Mouse (Mus musculus) ZHBTc4 (cell line): Measurements from ENCODE around the gene Capn12.

Source experiments
- DNase-seq: peaks from one replicate; pipeline ENCODE4 v3.0.0-alpha.2; 2011; ENCODE audit warnings: low read depth, low spot score

Gene Capn12

DNA sequence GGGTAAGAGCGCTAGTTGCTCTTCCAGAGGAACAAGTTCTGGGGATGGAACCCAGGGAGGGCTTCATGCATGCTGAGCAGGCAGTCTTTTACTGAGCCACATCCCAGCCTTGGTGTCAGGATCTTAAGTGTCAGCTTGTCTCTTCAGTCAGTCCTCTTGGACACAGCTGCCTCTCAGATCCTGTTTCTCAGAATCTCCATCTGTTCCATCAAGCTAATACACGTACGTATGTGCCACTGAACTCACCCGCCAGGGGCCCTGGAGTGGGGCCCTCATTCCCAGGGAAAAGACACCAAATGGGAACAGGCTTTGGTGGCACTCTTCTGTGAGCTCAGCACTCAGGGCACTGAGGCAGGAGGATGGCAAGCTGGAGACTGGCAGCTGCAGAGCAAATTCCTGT is 3.4 kb upstream of the Capn12 start:
- no peak for DNase-seq

DNA sequence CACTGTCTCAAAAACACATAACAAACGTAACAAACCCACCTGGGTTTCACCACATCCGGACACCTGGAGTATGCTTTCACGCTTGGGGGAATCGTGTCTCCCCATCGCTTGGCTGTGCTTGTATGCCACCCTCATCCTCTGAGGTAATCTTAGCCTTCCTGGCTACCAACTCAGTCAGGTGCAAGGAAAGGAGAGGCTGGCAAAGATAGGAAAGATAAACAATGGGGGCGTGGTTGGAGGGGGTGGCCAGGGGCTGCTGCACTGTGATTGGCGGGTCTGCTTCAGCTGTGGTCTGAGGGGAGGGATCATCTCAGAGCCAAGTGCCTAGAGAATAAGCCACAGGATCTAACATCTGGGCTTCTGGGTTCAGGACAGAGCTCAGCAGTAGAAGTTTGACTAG is 1.6 kb upstream of the Capn12 start:
- DNase-seq, result peak; percentile 79

DNA sequence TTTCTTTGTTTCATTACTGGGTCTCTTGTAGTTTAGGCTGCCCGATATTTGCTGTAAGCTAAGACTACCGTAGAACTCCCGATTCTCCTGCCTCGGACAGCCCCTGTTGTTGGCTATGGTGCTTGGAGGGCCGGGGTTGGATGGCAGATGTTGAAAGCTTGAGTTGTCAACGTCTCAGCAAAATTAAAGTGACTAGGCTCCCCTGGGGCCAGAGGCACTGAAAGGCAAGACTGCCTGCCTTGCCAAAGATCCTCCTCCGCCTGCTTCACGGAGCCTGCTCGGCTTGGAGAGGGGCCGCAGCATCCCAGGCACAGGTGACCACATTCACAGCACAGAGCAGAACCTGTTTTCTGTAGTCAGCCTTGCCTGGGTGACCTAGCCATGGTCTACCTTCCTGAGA is 668 bp upstream of the Capn12 start:
- DNase-seq, result no peak

DNA sequence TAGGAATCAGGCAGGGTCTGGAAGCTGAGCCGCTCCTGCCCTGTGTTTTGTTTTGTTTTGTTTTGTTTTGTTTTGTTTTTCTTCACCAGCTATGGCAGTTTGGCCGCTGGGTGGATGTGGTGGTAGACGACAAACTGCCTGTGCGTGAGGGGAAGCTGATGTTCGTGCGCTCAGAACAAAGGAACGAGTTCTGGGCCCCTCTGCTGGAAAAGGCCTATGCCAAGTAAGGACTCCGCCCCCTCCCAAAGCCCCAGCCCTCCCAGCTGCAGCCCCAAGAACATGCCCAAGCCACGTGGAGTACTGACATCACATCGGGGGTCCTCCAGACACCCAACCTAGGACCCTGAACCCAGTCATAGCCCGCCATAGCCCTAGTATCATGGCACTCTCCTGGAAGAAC is 1.8 kb downstream of the Capn12 start:
- DNase-seq, result peak; percentile 29

DNA sequence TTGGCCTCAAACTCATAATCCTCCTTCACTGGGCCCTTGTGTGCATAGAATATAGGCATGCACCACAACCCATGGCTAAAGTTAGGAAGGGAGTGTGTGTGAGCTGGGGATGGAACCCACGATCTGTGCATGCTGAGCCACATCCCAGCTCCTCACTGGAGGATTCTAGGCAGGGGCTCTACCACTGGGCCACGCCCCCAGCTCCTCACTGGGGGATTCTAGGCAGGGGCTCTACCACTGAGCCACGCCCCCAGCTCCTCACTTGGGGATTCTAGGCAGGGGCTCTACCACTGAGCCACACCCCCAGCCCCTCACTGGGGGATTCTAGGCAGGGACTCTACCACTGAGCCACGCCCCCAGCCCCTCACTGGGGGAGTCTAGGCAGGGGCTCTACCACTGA is 2.5 kb downstream of the Capn12 start:
- peak; percentile 64 for DNase-seq

DNA sequence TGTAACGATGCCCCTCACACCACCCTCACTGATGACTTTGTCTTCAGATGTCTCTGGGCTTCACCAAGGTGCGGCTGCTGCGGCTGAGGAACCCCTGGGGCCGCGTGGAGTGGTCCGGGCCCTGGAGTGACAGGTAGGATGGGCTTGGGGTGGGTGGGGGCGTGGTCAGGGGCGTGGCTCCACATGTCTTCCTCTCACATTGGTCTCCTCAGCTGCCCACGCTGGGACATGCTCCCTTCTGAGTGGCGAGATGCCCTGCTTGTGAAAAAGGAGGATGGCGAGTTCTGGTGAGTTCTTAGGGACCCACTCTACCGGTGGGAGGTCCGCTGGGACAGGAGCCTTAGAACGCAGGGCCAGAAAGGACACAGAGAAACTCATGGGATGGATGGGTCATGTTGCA is 5.3 kb downstream of the Capn12 start:
- peak; percentile 73 for DNase-seq

DNA sequence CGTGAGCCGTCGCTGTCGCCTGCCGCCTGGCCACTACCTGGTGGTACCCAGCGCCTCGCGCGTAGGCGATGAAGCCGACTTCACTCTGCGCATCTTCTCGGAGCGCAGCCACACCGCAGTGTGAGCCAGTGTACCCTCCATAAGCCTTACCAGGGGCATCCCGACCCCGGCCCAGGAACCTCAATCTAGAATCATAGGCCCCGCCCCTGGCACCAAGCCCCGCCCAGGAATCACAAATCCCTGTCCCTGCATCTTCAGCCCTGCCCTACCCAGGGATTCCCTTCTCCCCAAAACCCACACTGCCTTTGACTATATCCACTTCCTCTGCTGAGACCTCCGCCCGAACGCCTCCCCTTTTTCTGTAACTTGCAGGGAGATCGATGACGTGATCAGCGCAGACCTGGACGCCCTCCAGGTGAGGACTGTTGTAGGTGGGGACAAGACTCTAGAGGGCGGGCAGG is 7.5 kb downstream of the Capn12 start:
- peak; percentile 48 for DNase-seq

DNA sequence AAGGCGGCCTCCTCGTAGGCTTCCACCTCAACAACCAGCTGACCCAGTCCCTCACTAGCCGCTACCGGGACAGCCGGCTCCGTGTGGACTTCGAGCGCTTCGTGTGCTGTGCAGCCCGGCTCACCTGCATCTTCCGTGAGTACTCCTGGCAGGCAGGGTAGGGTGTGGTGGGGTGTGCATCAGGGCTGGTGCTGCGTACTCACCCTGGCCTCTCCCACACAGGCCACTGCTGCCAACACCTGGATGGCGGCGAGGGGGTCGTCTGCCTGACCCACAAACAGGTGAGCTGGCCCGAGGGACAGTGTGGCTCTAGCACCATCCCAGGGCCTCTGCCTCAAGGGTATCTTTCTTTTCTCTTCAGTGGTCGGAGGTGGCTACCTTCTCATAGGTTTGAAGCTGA is 11.4 kb downstream of the Capn12 start:
- DNase-seq, result no peak

DNA sequence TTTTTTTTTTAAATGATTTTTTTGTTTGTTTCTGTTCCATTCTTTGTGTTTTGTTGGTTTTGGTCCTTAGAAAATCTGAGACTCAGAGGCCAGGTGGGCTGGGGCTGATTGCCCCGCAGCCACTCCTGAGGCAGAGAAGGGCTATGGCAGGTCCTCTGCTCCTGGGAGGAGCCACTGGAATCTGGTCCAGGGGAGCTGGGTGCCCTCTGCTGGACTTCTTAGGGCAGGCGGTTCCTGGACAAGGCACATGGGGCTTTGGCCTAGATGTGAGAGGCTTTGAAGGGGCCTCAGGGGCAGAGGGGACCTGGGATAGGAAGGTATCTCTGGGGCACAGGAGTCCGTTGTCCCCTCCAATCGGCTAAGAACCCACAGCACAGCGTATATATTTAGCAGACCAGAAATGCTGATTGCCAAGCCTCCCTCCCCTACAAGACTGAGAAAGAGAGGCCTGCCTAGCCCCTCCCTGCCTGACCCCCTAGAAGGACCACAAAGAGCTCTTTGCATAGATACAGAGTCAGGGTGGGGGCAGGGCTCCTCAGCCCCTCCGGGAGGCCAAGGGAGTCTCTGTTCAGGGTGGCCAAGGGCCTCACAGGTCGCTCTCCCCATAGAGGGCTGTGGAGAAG is 12.5 kb downstream of the Capn12 start:
- no peak for DNase-seq

DNA sequence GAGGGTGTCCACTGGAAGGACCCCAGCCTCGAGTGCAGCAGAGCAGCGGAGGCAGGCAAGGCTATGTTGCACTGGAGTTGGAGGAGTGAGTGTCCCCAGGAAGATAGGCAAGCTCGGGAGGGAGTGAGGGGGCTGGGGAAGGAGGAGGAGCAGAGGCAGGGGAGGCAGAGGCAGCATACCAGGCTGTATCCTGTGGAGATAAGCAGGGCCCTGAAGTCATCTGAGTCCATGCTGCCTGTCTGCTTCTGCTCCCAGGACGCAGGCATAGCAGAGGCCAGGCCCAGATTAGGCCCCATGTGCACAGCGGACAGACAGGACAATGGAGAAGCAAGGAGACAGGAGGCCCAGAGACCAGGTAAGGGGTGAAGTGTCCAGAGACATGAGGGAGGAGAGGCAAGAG is 13.7 kb downstream of the Capn12 start:
- DNase-seq, result no peak

DNA sequence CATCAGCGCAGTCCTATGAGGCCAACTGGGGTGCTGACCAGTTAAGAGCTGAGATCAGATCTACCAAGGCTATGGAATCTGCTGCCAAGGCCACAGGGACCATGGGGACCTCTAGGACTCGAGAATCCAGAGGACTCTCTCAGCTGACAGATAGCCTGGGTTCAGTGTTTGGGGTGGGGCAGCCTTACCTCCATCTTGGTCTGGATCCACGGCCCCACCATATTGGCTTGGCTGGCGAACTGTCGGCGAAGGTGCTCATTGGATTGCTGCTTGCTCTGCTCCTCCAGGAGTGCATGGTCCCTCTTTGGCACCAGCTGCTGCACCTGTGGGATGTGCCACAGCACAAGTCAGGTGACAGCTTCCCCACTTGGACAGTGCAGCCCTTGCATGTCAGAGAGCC is 16.4 kb downstream of the Capn12 start:
- no peak for DNase-seq

DNA sequence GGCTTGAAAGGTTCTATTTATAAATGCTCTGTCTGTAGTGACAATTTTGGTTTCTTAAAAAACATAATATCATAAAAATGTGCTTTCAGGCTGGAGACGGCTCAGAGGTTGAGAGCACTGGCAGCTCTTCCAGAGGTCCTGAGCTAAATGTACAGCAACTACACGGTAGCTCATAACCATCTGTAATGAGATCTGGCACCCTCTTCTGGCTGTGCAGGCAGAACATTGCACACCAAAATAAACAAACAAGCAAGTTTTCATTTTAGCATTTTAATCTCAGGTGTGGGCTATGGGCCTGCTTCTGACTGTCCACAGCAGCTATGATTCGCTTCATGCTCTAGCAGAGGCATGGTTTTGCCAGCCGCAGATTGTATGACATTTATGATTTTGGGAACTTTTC is 18.8 kb downstream of the Capn12 start:
- no peak for DNase-seq

DNA sequence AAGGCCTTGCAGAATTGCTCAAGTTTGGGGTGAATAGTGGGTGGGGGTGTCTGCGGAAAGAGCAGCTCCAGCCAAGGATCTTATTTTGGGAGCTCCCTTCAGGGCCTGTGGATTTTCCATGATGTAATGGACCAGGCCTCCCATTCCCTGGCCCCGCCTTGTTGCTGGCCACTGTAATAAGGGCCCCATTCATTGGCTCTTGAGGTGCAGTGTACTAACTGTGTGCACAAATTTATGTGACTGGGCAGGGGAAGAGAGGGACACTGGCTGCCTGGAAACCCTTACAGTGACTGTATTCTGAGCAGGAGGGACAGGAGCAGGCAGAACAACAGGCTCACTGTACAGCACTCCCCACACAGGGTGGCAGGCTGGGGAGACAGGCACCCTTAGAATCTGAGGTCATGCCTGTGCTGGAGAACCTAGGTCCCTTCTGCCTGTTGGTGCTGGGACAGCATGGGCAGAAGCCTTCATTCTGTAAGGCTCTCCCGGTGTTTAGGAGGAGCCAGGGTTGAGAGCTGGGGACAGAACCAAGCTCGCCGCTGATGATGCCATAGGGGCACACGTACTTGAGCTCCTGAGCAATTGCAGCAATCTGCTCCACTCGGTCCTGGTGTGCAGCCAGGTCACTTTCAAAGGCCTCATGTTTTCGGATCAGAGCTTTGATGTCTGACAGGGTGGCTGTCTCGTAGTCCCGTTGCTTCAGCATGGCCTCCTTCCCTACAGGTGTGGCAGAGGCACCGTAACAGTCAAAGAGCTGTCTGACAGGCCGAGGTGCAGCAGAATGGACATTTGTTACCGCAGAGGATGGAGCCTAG is 20.3 kb downstream of the Capn12 start:
- no peak for DNase-seq

DNA sequence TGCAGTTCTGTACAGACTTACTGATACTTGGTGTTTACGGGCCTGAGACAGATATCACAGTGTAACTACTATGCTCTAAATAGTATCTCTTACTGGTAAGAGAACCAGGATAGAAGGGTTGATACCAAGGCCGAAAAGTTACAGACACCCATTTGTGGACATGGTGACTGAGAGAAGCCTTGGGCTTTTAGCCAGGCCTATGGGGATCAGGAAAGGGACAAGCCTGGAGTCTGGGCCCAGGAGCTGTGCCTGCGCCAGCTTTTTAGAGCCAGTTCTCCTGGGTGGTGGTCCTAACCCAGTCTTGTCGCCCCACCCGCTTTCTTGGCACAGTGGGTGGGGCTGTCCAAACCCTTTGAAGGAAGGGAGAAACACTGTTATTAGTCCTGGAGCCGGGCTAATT is 21.0 kb downstream of the Capn12 start:
- no peak for DNase-seq

DNA sequence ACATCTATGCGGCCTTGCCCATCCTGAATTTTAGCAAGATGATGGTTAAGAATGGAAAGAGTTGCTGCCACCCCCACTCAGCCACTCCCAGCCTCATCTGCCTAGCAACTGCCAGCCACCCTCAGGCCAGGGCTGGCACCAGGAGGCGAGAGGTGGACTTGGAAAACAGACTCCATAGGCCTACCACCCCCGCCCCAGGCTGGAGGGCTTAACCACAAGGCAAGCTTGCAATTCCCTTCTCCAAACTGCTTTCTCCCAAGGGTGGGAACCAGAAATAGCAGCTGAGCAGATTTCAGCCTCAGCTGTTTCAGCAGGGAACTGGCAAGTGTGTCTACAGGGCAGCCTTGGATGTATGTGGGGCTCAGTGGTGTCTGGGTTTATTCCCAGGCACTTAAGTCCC is 21.6 kb downstream of the Capn12 start:
- no peak for DNase-seq

DNA sequence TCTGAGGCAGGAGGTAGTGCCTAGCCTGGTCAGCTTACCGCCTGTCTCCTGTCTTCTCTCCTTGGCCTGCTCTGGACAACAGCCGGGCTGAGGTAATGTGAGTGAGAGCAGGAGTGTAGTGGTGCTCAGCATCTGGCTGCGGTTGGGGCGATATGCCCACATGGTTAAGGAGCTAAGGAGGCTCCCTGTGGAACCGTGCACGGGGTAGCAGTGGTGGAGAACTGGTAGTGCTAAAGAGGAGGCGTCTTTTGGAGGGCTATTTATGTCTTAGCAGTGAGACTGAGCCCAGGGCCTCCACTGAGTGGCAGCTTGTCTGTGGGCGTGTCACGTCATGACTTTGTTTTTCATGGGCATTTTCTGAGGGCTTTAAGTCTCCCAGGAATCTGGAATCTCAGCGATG is 22.6 kb downstream of the Capn12 start:
- no peak for DNase-seq

DNA sequence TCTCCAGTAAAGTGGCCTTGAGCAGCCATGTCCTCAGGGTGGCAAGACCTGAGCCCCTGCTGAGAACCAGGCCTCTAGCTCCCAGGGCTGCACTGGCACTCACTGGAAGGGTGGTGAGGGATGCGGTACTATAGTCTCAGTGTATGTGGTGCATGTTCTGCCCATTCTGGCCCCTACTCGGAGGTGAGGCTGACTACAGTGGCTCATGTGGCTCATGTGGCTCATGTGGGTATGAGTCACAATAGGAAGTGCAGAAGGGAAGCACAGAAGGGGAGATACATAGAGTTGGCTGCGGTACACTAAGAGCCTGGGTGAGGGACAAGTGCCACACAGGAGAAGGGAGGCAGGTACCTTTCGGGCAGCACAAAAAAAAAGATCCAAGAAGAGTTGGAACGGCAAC is 26.0 kb downstream of the Capn12 start:
- no peak for DNase-seq

DNA sequence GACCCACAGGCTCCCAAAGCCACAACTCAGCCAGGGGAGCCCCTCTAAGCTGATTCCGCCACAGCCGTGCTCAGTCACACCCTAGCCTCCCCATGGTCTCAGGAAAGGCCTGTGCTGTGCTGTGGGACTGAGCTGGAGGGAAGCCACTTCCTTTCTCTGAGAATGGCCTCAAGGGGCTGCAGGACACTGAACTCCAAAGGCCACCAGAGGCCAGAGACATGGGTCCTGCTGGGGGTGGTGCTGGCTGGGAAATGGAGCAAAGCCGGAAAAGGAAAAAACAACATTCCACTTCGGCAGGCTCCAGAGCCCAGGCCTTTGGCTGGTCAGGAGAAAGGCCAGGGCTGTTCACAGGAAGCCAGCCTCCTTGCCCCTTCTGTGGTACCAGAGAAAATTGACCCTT is 30.4 kb downstream of the Capn12 start:
- DNase-seq, result no peak

DNA sequence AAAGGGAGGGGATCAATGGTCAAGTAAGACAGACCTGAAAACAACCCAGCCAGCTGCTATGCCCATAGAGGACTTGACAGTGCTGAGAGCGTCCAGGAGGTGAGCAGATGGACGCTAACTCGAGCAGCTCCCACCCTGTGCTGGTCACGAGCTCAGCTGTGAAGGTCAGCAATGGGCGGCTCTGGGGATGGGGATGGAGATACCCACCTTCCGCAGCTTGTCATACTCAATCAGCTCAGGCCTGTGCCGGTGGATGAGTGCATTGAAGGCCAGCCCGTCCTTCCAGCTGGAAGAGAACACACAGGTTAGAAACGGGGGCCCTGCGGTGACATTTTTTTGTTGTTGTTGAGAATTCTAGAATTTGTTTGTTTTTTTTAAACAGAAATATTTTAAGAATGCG is 31.9 kb downstream of the Capn12 start:
- DNase-seq, result no peak

DNA sequence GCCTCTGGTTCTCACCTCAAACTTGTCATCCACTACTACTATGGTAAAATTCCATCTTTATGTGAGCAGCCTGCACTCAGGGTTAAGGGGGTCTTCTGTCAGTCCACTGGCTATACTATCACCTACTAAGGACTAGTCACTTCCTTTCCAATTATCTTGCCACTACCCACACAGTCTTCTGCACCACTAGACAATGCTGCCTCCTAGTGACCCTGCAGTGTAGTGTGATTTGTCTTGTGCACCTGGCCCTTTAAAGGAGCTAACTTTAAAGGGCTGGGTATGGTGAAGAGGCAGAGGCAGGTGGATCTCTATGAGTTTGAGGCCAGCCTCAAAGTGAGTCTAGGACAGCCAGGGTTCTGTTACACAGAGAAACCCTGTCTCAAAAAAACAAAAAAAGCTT is 35.3 kb downstream of the Capn12 start:
- DNase-seq, result peak; percentile 47

DNA sequence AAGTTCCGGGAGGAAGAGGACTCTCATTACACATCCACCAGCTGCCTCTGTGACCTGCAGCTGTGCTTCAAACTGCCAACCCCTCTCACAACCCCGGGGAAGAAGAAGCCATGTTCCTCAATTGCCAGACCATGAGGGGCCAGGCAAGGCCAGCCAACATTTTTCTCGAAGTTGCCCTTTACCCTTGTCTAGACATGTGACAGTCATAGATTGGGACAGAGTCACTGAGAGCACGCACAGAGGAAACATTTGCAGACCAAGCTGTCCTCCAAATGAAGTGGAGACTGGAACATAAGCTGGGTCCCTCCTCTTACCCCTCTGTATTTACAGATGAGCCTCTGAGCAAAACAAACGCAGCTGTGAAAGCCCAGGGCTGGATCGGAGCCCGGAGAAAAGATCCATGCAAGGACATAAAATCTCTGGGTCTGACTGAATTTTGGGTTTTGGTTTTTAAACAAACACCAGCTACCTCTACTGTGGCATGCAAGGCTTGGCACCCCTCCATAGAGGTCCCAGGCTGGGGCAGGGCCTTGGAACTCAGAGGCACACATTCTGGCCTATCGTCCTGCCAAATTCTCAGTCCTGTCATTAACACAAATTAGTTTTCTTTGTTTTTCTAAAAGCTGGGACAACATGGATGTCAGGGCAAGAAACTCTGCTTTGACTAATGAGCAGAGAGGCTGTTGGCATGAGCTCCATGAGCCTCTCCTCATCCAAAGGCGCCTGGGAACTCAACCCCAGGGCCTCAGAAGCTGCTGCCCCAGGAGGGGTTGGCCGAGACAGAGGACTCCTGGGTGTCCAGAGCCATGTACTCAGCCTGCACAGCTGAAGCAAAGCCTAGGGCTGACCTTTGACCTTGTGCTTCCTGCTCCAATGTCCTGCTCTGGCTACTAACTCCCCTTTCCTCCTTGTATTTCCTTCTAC is 36.5 kb downstream of the Capn12 start:
- no peak for DNase-seq

DNA sequence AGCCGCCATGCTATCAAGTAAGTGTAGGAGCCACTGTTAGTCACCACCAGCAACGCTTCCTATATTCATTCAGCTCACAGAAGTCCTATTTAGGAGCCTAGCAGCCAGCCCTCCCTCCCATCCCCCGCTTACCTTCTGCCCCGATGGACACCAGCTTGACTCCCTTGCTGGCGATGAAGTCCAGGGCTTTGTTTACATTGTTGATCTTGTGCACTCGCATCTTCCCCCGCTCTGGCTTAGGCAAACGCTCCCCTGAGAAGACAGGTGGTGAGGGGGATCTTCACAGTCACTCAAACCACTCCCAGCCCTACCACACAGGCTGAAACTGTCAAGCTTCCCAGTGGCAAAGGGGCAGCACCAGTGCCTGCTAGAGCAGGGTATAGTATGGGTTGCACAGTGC is 37.3 kb downstream of the Capn12 start:
- no peak for DNase-seq
